Mouse (Mus musculus): ENCODE results near the gene Klc2. TPM values are rescaled to one million over a fixed set of nuclear protein-coding genes. Genes with fewer than 3 reads are reported as not detected.
A peak's percentile ranks its signal among the peaks of the same experiment; 100 is the strongest.

Klc2 gene
- polyA plus RNA-seq, 1 experiment from 2014 or later = 43.5 TPM

DNA sequence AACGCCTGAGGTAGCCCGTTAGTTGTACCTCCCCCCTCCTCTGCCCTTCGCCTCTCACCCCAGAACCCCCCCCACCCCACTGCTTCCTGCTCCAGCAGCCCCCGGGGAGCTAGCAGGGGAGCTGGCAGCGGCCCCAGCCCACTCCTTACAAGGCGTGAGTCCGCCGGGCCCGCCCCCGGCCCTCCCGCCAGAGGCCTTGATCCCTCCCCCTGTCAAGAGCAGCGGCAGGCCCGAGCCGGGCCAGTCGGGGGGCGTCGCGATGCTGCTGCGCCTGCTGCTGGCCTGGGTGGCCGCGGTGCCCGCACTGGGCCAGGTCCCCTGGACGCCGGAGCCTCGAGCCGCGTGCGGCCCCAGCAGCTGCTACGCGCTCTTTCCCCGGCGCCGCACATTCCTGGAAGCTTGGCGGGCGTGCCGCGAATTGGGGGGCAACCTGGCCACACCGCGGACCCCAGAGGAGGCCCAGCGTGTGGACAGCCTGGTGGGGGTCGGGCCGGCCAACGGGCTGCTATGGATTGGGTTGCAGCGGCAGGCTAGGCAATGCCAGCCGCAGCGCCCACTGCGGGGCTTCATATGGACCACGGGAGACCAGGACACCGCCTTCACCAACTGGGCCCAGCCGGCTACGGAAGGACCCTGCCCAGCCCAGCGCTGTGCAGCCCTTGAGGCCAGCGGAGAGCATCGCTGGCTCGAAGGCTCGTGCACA, 50.3 kb downstream of the Klc2 start, which contains the start of gene Cd248:
Gene Cd248, plus strand, starts transcription at position 212 of the 703 bp plus-strand sequence.
- H3K36me3 ChIP-seq (ENCODE audit: control insufficient read depth, insufficient read depth, low read length) = no peaks in the 10 kb centered on the region
- WGBS = 2% methylated on average over 55 of the region's 56 CpGs
- peak within 1 kb of the TSS; percentile 44; the same call in 1 of the 2 replicates for H3K27ac ChIP-seq (ENCODE audit: low read depth, low read length)
- H3K9me3 ChIP-seq (ENCODE audit: control insufficient read depth, low read length) = no peaks in the 10 kb centered on the region
- peak; percentile 74 for DNase-seq (ENCODE audit: low spot score)
- peak within 1 kb of the TSS; percentile 60 for H3K9ac ChIP-seq (ENCODE audit: low read length)
- H3K4me2 ChIP-seq (ENCODE audit: low read depth) = peak within 1 kb of the TSS; percentile 74
- H3K4me1 ChIP-seq (ENCODE audit: control insufficient read depth, insufficient read depth, low read length) = peaks cover 33% of the 10 kb centered on the region
- H3K4me3 ChIP-seq (ENCODE audit: low read depth, low read length) = peak within 1 kb of the TSS; percentile 42
- no peak for ATAC-seq (ENCODE audit: insufficient read depth, low FRiP score, low TSS enrichment)
- H3K27me3 ChIP-seq (ENCODE audit: control insufficient read depth, insufficient read depth, low read length) = peaks cover 35% of the 10 kb centered on the region

DNA sequence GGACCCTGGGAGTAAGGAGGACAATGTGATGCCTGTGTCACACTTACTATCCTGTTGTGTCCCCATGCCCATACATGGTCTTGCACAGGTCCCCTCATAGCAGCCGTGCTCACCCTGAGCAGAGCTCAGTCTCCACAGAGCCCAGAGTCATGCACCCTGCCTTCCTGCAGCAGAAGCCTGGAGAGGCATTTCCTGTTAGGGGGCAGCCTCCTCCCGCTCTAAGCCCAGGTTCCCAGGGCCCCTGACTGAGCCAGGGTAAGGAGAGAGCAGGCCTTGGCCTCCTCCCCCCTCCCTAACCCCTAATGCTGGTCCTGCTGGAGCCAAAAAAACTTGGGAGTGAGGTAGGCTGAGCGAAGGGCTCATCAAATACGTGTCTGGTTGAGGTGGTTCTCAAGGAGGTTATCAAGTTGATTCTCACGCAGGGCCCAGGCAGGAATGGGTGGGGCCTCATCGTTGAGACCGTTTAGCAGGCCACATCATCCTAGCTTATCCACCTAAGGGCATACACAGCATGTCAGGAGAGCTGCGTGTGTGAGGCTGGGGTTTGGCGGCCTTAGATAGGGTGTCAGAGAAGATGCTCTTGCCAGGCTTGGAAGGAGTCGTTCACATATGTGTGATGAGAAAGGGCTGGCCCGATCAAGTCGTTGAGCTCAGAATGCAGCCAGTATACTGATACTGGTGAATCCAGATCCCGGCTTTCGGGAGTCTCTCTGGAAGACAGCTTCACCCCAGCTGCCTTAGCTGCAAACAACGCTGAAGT, 51.1 kb downstream of the Klc2 start:
- peak overlapping the region; percentile 74 for H3K4me2 ChIP-seq (ENCODE audit: low read depth)
- ATAC-seq (ENCODE audit: insufficient read depth, low FRiP score, low TSS enrichment) (no peak), DNase-seq (ENCODE audit: low spot score) (no peak)
- no peaks in the 10 kb centered on the region for H3K9me3 ChIP-seq (ENCODE audit: control insufficient read depth, low read length)
- peaks cover 33% of the 10 kb centered on the region for H3K4me1 ChIP-seq (ENCODE audit: control insufficient read depth, insufficient read depth, low read length)
- H3K36me3 ChIP-seq (ENCODE audit: control insufficient read depth, insufficient read depth, low read length) = no peaks in the 10 kb centered on the region
- peak overlapping the region; percentile 44; the same call in 1 of the 2 replicates for H3K27ac ChIP-seq (ENCODE audit: low read depth, low read length)
- WGBS = 10% methylated on average over 15 of the region's 15 CpGs
- H3K27me3 ChIP-seq (ENCODE audit: control insufficient read depth, insufficient read depth, low read length) = peaks cover 35% of the 10 kb centered on the region
- H3K9ac ChIP-seq (ENCODE audit: low read length) = peak overlapping the region; percentile 60
- H3K4me3 ChIP-seq (ENCODE audit: low read depth, low read length) = peak overlapping the region; percentile 42

DNA sequence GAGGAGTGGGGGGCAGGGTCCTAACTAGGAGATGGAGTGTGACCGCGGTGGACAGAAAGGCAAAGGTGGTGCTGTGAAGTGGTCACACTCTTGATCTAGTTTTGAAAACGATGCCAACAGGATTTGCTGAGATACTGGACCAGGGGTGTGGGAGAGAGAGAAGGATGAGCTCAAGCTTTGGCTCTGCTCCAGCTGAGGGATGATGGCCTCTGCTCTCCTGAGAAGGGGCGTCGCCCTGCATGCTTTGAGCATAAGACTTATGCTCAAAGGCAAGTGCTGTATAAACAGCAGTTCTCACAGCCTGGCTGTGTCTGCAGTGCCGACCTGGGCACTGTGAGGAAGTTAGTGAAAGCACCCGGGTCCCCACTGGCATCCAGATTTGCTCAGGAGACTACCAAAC, 53.3 kb downstream of the Klc2 start:
- Histone ChIP-seq H3K36me3 (ENCODE audit: control insufficient read depth, insufficient read depth, low read length) (no peaks in the 10 kb centered on the region), H3K9ac (ENCODE audit: low read length) (no peak overlapping the region), H3K27ac (ENCODE audit: low read depth, low read length) (no peak overlapping the region), H3K4me3 (ENCODE audit: low read depth, low read length) (no peak overlapping the region), H3K4me1 (ENCODE audit: control insufficient read depth, insufficient read depth, low read length) (peaks cover 20% of the 10 kb centered on the region), H3K9me3 (ENCODE audit: control insufficient read depth, low read length) (no peaks in the 10 kb centered on the region), H3K4me2 (ENCODE audit: low read depth) (no peak overlapping the region), H3K27me3 (ENCODE audit: control insufficient read depth, insufficient read depth, low read length) (peaks cover 31% of the 10 kb centered on the region)
- ATAC-seq (ENCODE audit: insufficient read depth, low FRiP score, low TSS enrichment) (no peak), DNase-seq (ENCODE audit: low spot score) (no peak)
- WGBS = 67% methylated on average over 7 of the region's 7 CpGs

DNA sequence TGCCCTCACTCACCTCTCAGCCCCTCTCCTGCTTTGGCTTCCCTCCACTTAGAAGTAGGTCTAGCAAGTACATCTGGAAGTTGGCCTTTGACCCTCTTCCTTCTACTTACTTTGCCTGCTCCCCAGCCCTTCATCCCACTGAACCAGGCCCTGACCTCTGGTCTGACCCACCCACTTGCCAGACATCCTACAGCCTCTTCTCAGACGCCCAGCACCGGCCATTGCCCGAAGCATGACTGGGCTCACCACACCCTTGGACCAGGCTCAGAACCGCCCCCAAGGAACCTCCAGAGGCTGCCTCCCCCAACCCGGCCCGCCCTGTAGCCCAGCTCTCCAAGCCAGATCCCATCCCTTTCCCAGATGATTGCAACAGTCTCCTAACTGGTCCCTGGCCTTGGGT, 55.9 kb downstream of the Klc2 start:
- no peaks in the 10 kb centered on the region for H3K9me3 ChIP-seq (ENCODE audit: control insufficient read depth, low read length)
- H3K27ac ChIP-seq (ENCODE audit: low read depth, low read length) = no peak overlapping the region
- no peak for ATAC-seq (ENCODE audit: insufficient read depth, low FRiP score, low TSS enrichment)
- peaks cover 17% of the 10 kb centered on the region; the same call in 1 of the 2 replicates for H3K4me1 ChIP-seq (ENCODE audit: control insufficient read depth, insufficient read depth, low read length)
- H3K36me3 ChIP-seq (ENCODE audit: control insufficient read depth, insufficient read depth, low read length) = no peaks in the 10 kb centered on the region
- DNase-seq (ENCODE audit: low spot score) = no peak
- H3K9ac ChIP-seq (ENCODE audit: low read length) = no peak overlapping the region
- no peak overlapping the region for H3K4me2 ChIP-seq (ENCODE audit: low read depth)
- WGBS = 76% methylated on average over 6 of the region's 6 CpGs
- no peak overlapping the region for H3K4me3 ChIP-seq (ENCODE audit: low read depth, low read length)
- peaks cover 7% of the 10 kb centered on the region; the same call in 1 of the 2 replicates for H3K27me3 ChIP-seq (ENCODE audit: control insufficient read depth, insufficient read depth, low read length)

DNA sequence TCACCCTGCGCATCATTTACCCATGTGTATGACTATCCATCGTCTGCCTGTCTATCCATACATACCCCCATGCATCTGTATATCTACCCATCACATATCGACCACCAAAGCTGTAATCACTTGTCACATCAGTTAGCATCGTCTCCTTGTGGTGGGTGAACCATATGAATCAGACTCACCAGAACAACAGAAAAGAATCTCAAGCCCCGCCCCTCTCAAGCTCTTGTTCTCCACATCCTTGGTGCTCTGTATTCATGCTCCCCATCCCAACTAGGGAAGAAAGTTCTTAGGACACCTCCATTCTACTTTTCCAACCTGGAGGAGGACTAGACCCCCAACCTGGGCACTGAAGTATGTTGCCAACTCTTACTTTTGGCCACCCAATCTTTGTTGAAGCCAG, 56.3 kb downstream of the Klc2 start:
- Histone ChIP-seq H3K36me3 (ENCODE audit: control insufficient read depth, insufficient read depth, low read length) (no peaks in the 10 kb centered on the region), H3K4me3 (ENCODE audit: low read depth, low read length) (no peak overlapping the region), H3K9me3 (ENCODE audit: control insufficient read depth, low read length) (no peaks in the 10 kb centered on the region), H3K27ac (ENCODE audit: low read depth, low read length) (no peak overlapping the region), H3K9ac (ENCODE audit: low read length) (no peak overlapping the region), H3K4me2 (ENCODE audit: low read depth) (no peak overlapping the region), H3K4me1 (ENCODE audit: control insufficient read depth, insufficient read depth, low read length) (peaks cover 13% of the 10 kb centered on the region; the same call in 1 of the 2 replicates), H3K27me3 (ENCODE audit: control insufficient read depth, insufficient read depth, low read length) (peaks cover 5% of the 10 kb centered on the region; the same call in 1 of the 2 replicates)
- ATAC-seq (ENCODE audit: insufficient read depth, low FRiP score, low TSS enrichment) (no peak), DNase-seq (ENCODE audit: low spot score) (no peak)
- WGBS = 83% methylated on average over 5 of the region's 5 CpGs

DNA sequence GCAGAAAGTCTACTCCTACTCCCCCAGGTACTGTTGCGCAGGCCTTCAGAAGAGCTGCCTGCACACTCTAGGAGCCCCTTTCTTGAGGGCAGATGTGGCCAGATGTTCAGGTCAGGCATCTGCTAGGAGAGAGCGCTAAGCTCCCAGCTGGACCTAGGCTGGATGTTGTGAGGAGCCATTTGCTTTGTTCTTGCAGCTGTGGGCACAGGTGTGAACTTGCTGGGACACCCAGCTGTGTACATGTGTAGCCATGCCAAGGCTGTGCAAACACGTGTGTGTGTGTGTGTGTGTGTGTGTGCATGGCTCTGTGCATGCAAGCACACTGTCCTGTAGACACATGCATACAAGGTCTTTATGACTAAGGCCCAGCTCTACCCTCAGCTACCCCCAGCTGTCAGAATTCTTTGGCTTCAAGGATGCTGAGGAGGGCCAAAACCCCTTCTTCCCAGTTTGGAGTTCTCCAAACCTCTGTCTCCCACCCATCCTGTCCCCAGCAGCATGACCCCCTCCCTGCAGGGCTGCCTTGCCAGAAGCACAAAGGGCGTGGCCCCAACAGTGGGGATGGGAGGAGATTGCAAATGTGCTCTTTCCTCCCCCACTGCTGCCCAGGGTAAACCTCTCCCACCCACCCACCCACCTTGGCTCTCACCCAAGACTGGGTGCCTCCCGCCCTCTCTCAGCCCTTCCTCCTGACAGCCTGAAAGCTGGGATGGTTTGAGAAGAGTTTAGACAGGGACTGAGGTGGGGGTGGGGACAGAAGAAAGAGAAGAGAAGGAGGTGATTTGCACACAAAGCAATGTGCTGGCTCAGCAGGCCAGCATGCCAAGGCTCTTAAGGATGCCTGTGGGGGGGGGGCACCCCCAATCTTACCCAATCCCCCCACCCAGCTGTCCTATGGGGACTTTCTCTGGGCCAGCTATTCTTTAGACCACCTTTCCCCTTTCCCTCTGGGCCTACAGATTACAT, 57.7 kb downstream of the Klc2 start:
- Histone ChIP-seq H3K4me1 (ENCODE audit: control insufficient read depth, insufficient read depth, low read length) (0 out of 2 replicates have a peak, but pooled peaks cover 12% of the 10 kb centered on the region), H3K4me2 (ENCODE audit: low read depth) (no peak overlapping the region), H3K27me3 (ENCODE audit: control insufficient read depth, insufficient read depth, low read length) (0 out of 2 replicates have a peak, but pooled peaks cover 2% of the 10 kb centered on the region), H3K36me3 (ENCODE audit: control insufficient read depth, insufficient read depth, low read length) (no peaks in the 10 kb centered on the region), H3K9ac (ENCODE audit: low read length) (no peak overlapping the region), H3K9me3 (ENCODE audit: control insufficient read depth, low read length) (no peaks in the 10 kb centered on the region), H3K4me3 (ENCODE audit: low read depth, low read length) (no peak overlapping the region), H3K27ac (ENCODE audit: low read depth, low read length) (no peak overlapping the region)
- ATAC-seq (ENCODE audit: insufficient read depth, low FRiP score, low TSS enrichment) = no peak
- DNase-seq (ENCODE audit: low spot score) = no peak
- 39% methylated on average over 5 of the region's 5 CpGs for WGBS

DNA sequence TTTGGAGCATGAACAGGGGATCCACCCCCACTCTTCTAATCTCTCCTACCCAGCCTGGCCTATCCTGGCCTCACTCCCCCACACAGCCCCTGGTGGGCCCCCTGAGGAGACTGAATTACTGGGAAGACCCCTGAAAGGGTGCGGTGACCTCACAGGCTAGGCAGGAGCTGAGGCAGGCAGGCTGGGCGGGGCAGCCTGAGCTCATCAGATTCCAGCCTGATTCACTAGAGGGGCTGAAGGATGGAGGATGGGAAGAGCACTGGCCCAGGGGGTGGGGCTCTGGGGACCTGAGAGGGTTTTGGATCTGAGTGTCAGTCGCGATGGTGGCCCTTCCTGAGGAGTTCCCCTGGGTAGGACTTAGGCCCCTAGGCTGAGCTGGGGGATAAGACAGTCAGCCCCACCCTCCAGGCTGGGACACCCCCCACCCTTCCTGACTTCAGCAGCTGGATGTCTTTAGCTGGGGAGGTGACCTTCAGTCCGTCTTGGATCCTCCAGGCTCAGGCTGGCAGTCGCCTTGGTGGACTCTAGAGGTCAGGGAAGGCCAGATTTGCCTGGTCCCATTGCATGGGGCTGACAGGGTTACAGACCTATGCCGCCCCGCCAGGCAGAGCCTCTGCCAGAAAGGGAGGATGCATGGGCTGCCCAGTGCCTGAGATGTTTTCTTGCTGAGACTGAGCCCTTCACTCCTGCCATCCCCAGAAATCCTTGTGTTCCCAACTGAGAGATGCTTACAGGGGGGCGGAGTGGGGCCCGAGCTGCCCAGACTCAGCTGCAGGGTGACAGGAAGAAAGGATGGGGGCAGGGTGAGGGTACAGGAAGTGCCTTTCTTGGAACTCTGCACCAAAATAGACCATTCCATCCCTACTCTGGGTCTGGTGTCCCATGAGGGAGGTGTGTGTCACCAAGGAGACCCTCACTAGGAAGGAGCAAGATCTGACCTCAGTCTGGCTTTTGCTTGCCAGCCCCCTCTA, 59.3 kb downstream of the Klc2 start:
- H3K4me3 ChIP-seq (ENCODE audit: low read depth, low read length) = no peak overlapping the region
- 17% methylated on average over 10 of the region's 10 CpGs for WGBS
- no peaks in the 10 kb centered on the region for H3K36me3 ChIP-seq (ENCODE audit: control insufficient read depth, insufficient read depth, low read length)
- H3K27ac ChIP-seq (ENCODE audit: low read depth, low read length) = no peak overlapping the region
- DNase-seq (ENCODE audit: low spot score) (no peak), ATAC-seq (ENCODE audit: insufficient read depth, low FRiP score, low TSS enrichment) (no peak)
- H3K9ac ChIP-seq (ENCODE audit: low read length) = peak overlapping the region; percentile 20; the same call in 1 of the 2 replicates
- no peak overlapping the region for H3K4me2 ChIP-seq (ENCODE audit: low read depth)
- H3K4me1 ChIP-seq (ENCODE audit: control insufficient read depth, insufficient read depth, low read length) = 0 out of 2 replicates have a peak, but pooled peaks cover 12% of the 10 kb centered on the region
- H3K9me3 ChIP-seq (ENCODE audit: control insufficient read depth, low read length) = no peaks in the 10 kb centered on the region
- no peaks in the 10 kb centered on the region; the same call in 1 of the 2 replicates for H3K27me3 ChIP-seq (ENCODE audit: control insufficient read depth, insufficient read depth, low read length)

Measured in neural tube, embryonic 11.5 days (tissue).